Mouse (Mus musculus): ENCODE measurements at regions not wholly inside any gene's neighbourhood (a gene's known extent, or its start where the extent isn't known, plus 50 kb on each side); places are given as distances from the start of the nearest gene placed in this dataset.

- DNase-seq = peak; percentile 24 to 39
Measured at GRCm38 (mm10) chr12:29395401-29395982, 132.7 kb upstream of the Myt1l start.

- DNase-seq = no peak
Measured at GRCm38 (mm10) chr12:29404434-29404833, 123.8 kb upstream of the Myt1l start.

- no peak for DNase-seq
Measured at GRCm38 (mm10) chr12:29409336-29410055, 118.7 kb upstream of the Myt1l start.

GRCm38 (mm10) chr12:29433936-29434335 is 94.2 kb upstream of the Myt1l start:
- no peak for DNase-seq

- DNase-seq = no peak
Measured at GRCm38 (mm10) chr12:29439343-29440019, 88.7 kb upstream of the Myt1l start.

GRCm38 (mm10) chr12:29465201-29465600 is 63.0 kb upstream of the Myt1l start:
- DNase-seq = peak; percentile 61 to 73
